Mouse (Mus musculus): ENCODE data around the gene Bach2. TPM values are rescaled to one million over a fixed set of nuclear protein-coding genes. Genes with fewer than 3 reads are reported as not detected.

Gene Bach2
- polyA plus RNA-seq, 1 experiment from 2014 or later: 13.0 TPM

DNA sequence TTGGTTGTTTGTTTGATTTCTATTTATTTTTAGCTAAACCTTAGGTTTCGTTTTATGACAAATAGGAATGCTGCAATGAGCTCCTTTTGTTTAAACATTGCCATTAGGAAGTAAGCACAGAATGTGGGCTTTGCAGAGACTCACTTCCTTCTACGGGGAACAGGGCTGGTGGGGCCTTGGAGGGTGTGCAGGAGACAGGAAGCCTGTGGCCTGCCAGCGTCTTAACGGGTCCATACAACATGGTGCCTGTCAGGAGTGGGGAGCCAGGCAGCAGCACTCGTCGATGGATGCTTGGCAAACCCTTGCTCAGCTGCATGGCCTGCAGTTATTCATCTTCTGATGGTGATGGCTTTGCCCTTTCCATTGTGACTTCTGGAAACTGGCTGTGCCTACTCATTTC lies 41.8 kb downstream of the Bach2 start:
- Histone ChIP-seq H3K4me2 (replicated peaks) (no peak overlapping the region), H3K9me3 (no peaks in the 10 kb centered on the region), H3K27me3 (no peaks in the 10 kb centered on the region), H3K4me3 (no peak overlapping the region), H3K4me1 (peaks cover 12% of the 10 kb centered on the region), H3K27ac (peak overlapping the region; percentile 38; the same call in 1 of the 2 replicates), H3K36me3 (no peaks in the 10 kb centered on the region), H3K9ac (no peak overlapping the region)
- 43% methylated on average over 6 of the region's 6 CpGs for WGBS
- no peak for ATAC-seq (ENCODE audit: insufficient number of reproducible peaks, insufficient read depth, low FRiP score, low TSS enrichment)

DNA sequence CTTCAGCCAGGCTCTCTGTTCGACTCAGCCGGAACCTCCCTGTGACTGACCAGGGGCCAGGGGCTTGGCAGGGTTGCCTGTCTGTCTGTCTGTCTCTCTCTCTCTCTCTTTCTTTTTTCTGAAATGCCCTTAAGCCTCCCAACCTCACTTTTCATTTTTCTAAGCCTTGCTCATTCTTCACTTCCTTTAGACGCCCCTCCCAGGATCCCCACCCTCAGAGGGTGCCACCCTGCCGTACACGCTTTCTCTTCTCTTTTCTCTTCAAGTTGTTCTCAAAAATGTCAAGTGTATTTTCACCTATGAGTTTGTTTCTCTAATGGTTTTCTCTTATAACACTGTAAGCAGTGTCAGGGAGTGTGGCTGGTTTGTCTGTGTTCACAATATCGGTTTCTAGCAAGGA lies 42.7 kb downstream of the Bach2 start:
- ATAC-seq (ENCODE audit: insufficient number of reproducible peaks, insufficient read depth, low FRiP score, low TSS enrichment): no peak
- no peak overlapping the region for H3K4me3 ChIP-seq
- WGBS: 84% methylated on average over 6 of the region's 6 CpGs
- no peak overlapping the region for H3K4me2 ChIP-seq (replicated peaks)
- no peaks in the 10 kb centered on the region for H3K27me3 ChIP-seq
- H3K9me3 ChIP-seq: no peaks in the 10 kb centered on the region
- H3K27ac ChIP-seq: no peak overlapping the region
- no peak overlapping the region for H3K9ac ChIP-seq
- peaks cover 12% of the 10 kb centered on the region for H3K4me1 ChIP-seq
- H3K36me3 ChIP-seq: no peaks in the 10 kb centered on the region

DNA sequence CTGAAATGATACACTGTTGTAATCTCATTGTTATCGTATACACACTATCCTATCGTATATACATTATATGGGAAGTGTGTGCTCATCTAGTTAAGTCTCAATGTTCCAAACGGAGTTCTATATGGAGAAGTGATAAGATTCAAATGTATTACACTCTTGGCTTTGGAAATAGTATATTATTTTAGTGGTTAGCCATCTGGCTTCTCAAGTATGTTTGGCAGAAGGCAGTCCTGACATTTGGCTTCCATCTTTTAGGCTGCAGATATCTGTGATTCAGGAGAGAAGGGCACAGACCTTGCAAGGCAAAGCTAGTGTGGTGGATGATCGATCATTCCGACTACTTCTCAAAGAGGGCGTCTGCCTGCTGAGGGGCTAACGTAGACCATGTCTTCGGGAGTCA lies 47.8 kb downstream of the Bach2 start:
- H3K9ac ChIP-seq: no peak overlapping the region
- WGBS: 80% methylated on average over 8 of the region's 8 CpGs

DNA sequence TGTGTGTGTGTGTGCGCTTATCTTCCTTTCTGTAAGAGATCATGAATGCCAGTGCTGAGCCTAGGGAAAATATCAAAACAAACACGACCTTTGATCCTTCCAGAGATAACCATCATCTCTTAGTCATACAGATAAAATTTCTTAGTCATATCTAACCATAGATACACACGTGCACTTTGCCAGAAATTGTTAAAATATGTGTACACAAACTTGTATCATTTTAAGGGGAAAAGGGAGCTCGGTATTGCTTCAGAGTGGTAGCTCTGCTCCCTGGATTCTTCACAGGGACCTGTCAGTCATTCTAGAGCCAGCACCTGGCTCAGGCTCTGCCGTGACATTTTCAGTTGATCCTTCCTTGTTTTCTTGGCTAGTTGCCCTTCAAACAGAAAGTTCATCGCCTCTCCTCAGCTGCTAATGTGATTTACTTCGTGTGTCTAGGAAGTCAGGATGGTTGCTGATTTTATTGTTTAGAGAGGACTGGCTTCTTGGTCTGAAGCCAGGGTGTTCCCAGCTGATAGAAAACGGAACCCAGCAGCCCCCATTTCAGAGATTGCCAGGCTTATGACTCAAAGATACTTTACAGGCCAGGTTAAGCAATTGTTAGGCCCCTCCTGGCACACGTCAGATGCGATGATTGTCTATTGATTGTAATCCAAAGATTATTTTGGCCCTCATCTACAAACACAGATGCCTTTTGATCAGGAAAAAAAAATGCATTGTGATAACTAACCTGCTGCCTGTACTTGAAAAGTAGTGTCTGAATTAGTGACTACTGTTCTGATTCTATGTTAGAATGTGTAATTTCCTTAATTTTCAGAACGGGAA lies 49.6 kb downstream of the Bach2 start:
- WGBS: 37% methylated on average over 11 of the region's 11 CpGs
- H3K9ac ChIP-seq: no peak overlapping the region
- ATAC-seq (ENCODE audit: insufficient number of reproducible peaks, insufficient read depth, low FRiP score, low TSS enrichment): no peak

More for the DNA sequence above, 47.8 kb downstream of the Bach2 start:
- Histone ChIP-seq H3K36me3 (no peaks in the 10 kb centered on the region), H3K27ac (no peak overlapping the region), H3K4me3 (no peak overlapping the region), H3K9me3 (no peaks in the 10 kb centered on the region), H3K4me1 (peaks cover 35% of the 10 kb centered on the region), H3K27me3 (no peaks in the 10 kb centered on the region), H3K4me2 (replicated peaks) (no peak overlapping the region)
- ATAC-seq (ENCODE audit: insufficient number of reproducible peaks, insufficient read depth, low FRiP score, low TSS enrichment): no peak

DNA sequence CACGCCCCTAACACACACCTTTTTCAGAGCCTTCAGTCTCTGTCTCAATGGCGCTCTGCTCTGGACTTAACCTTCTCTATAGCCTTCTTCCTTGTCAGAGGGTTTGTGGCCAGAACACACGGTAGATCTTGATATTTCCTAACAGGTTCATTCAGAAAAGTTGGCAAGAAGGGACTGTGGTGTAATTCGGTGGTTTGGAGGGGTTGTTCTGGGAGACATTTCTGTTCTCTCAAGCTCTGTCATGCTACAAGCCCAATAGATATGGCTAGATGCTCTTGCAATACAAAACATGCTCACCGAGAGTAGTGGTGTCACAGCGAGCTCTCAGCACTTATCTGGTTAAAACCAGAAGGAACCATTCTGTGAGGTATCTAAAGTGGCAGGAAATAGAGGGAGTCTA lies 51.2 kb downstream of the Bach2 start:
- H3K4me2 ChIP-seq (replicated peaks): no peak overlapping the region
- no peak overlapping the region for H3K4me3 ChIP-seq
- H3K36me3 ChIP-seq: no peaks in the 10 kb centered on the region
- no peaks in the 10 kb centered on the region for H3K9me3 ChIP-seq
- H3K9ac ChIP-seq: no peak overlapping the region
- H3K27me3 ChIP-seq: no peaks in the 10 kb centered on the region
- 67% methylated on average over 6 of the region's 6 CpGs for WGBS
- H3K27ac ChIP-seq: no peak overlapping the region
- peaks cover 56% of the 10 kb centered on the region for H3K4me1 ChIP-seq
- ATAC-seq (ENCODE audit: insufficient number of reproducible peaks, insufficient read depth, low FRiP score, low TSS enrichment): no peak

More for the DNA sequence above, 49.6 kb downstream of the Bach2 start:
- Histone ChIP-seq H3K9me3 (no peaks in the 10 kb centered on the region), H3K27ac (0 out of 2 replicates have a peak overlapping the region, but pooled peaks have one; percentile 3), H3K4me2 (replicated peaks) (no peak overlapping the region), H3K36me3 (no peaks in the 10 kb centered on the region), H3K4me3 (no peak overlapping the region), H3K4me1 (peaks cover 45% of the 10 kb centered on the region), H3K27me3 (no peaks in the 10 kb centered on the region)

DNA sequence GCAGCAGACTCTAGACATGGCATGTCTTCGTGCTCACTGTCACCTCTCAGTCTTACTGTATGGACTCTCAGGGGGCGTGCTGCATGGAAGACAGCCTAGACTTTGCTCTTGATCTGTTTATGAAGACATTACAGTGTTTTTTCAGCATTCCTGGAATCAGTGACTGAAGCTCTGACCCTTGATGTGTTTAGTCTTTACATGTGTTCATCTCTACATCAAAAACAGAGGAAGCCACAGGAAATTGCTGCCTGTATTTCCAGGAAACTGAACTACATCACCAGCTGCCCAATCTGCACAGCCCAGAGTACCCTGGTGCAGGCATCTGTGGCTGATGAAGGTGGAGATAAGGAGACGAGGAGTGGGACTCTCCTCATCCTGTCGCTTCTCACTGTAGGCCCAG lies 52.8 kb downstream of the Bach2 start:
- Histone ChIP-seq H3K9ac (no peak overlapping the region), H3K27ac (no peak overlapping the region), H3K4me3 (no peak overlapping the region), H3K27me3 (no peaks in the 10 kb centered on the region), H3K9me3 (no peaks in the 10 kb centered on the region), H3K4me1 (peaks cover 57% of the 10 kb centered on the region), H3K4me2 (replicated peaks) (no peak overlapping the region), H3K36me3 (no peaks in the 10 kb centered on the region)
- WGBS: 77% methylated on average over 4 of the region's 4 CpGs
- no peak for ATAC-seq (ENCODE audit: insufficient number of reproducible peaks, insufficient read depth, low FRiP score, low TSS enrichment)

DNA sequence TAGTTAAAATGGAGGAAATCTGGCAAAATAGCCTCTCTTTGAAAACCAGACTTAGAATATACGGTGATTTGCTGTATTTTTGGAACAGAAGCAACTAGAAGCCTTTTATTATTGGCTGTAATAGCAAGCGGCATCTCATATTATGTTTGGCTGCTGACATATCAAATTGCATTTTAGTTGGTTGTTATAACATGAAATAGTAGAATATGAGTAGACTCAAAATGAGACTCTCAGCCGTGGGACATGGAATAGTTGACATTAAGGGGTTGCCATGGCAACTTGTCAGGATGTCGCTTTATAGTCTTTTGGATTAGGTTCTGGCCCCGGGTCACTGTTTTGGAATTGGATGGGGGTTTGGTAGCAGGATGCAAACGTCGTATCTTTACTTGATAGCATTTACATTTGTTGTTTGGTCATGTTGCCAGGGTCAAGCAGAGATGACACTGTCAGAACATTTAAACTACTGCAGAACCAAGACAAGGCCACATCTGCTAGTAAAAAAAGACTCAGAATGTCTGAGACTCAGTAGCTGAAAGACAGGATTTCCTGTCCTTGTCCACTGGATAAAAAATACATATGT lies 55.2 kb downstream of the Bach2 start:
- Histone ChIP-seq H3K27ac (0 out of 2 replicates have a peak overlapping the region, but pooled peaks have one; percentile 36), H3K4me1 (peaks cover 55% of the 10 kb centered on the region), H3K36me3 (no peaks in the 10 kb centered on the region), H3K9me3 (no peaks in the 10 kb centered on the region), H3K27me3 (no peaks in the 10 kb centered on the region), H3K9ac (no peak overlapping the region), H3K4me3 (no peak overlapping the region), H3K4me2 (replicated peaks) (no peak overlapping the region)
- WGBS: 38% methylated on average over 7 of the region's 7 CpGs
- ATAC-seq (ENCODE audit: insufficient number of reproducible peaks, insufficient read depth, low FRiP score, low TSS enrichment): no peak

DNA sequence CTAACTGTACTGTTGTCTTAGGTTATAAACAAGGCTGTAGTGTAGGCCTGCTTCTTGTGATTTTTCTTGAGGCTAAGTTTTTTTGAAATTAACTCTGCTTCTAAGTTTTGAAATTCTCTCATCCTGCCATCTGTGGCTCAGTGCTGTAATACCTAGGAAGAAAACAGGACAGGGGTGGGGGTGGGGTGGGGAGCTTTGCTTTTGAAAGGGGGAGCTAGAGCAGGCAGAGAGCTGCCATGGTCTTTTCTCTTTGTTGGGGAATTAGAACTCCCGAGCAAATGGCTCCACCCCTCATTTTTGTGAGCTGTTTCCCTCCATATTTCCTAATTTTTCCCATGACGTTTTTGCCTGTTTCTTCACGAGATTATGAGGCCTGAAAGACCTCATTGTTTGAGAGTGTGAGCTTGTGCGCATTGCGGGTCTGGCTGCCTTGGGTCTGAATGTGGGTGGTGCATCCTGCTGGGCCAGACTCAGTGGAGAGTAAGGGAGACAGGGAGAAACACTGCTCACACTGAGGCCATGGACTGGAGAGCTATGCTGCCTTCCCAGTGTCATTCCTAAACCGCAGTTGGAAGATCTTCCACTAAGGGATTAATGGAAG lies 58.6 kb downstream of the Bach2 start:
- H3K27ac ChIP-seq: peak overlapping the region; percentile 64
- H3K4me3 ChIP-seq: no peak overlapping the region
- H3K9ac ChIP-seq: no peak overlapping the region
- H3K4me2 ChIP-seq (replicated peaks): no peak overlapping the region
- 12% methylated on average over 6 of the region's 6 CpGs for WGBS
- peaks cover 60% of the 10 kb centered on the region for H3K4me1 ChIP-seq
- no peaks in the 10 kb centered on the region for H3K36me3 ChIP-seq
- no peaks in the 10 kb centered on the region for H3K27me3 ChIP-seq
- ATAC-seq (ENCODE audit: insufficient number of reproducible peaks, insufficient read depth, low FRiP score, low TSS enrichment): no peak
- H3K9me3 ChIP-seq: no peaks in the 10 kb centered on the region

DNA sequence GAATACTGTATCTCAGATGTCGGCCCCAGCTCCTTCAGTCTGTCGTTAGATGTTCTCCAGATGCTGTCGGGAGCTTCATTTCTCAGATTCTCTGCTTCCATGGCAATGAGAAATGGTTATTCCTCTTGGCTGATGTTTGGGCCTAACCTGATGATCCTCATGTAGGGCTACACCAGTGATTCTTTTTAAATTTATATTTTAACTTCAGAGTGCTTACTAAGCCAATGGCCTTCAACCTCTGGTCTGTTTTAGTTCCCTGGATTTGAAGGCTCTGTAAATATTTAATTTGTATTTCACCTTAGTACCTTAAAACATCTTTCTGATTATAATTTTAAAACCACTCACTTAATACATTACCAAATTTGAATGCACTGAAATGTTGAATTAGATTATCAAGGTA lies 60.6 kb downstream of the Bach2 start:
- 38% methylated on average over 3 of the region's 3 CpGs for WGBS
- Histone ChIP-seq H3K27ac (no peak overlapping the region), H3K9me3 (no peaks in the 10 kb centered on the region), H3K27me3 (no peaks in the 10 kb centered on the region), H3K4me3 (no peak overlapping the region), H3K36me3 (no peaks in the 10 kb centered on the region), H3K9ac (no peak overlapping the region), H3K4me1 (peaks cover 61% of the 10 kb centered on the region), H3K4me2 (replicated peaks) (no peak overlapping the region)
- ATAC-seq (ENCODE audit: insufficient number of reproducible peaks, insufficient read depth, low FRiP score, low TSS enrichment): no peak

DNA sequence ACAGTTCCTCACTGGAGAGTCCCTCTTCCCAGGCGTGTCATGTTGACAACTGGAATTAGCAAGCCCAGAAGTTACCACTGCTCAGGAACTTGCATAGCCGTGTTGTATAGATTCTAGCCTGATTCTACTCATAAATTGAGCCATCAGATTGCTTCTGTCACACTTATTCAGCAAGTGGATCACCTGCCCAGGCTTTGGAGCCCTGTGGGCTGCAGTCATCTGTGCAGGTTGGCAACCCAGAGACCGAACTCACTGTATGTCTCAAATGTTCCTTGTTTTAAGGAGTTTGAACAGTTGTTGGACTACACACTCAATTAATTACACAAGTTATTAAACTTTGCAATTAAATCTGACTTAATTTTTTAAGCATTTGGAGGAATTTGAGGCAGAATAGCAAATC lies 61.4 kb downstream of the Bach2 start:
- H3K27ac ChIP-seq: no peak overlapping the region
- ATAC-seq (ENCODE audit: insufficient number of reproducible peaks, insufficient read depth, low FRiP score, low TSS enrichment): no peak
- no peak overlapping the region for H3K9ac ChIP-seq
- no peak overlapping the region for H3K4me2 ChIP-seq (replicated peaks)
- no peaks in the 10 kb centered on the region for H3K9me3 ChIP-seq
- H3K4me3 ChIP-seq: no peak overlapping the region
- peaks cover 67% of the 10 kb centered on the region for H3K4me1 ChIP-seq
- no peaks in the 10 kb centered on the region for H3K27me3 ChIP-seq
- H3K36me3 ChIP-seq: no peaks in the 10 kb centered on the region
- 82% methylated on average over 3 of the region's 3 CpGs for WGBS

DNA sequence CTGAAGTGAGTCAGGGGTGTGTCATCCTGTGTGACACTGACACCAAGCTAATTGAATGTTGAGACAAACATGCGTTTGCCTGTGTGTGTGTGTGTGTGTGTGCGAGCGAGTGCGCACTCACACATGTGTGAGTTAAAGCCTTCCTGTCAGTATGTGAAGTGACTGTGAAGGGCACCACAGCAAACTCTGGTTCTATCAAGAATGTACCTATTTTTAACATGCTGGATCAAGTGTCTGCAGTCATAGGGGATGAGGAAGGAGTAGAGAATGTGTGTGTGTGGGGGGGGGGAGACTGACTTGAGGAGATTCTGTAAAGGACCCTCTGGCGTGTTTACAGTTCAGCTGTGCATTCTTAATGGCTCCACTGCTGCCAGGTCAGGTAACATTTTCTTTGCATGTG lies 64.1 kb downstream of the Bach2 start:
- Histone ChIP-seq H3K27ac (peak overlapping the region; percentile 97), H3K4me2 (replicated peaks) (peak overlapping the region; percentile 54), H3K9ac (no peak overlapping the region), H3K9me3 (no peaks in the 10 kb centered on the region), H3K27me3 (no peaks in the 10 kb centered on the region), H3K4me3 (no peak overlapping the region), H3K36me3 (no peaks in the 10 kb centered on the region), H3K4me1 (peaks cover 73% of the 10 kb centered on the region)
- peak; percentile 75; the same call in 1 of the 2 replicates for ATAC-seq (ENCODE audit: insufficient number of reproducible peaks, insufficient read depth, low FRiP score, low TSS enrichment)
- 21% methylated on average over 5 of the region's 5 CpGs for WGBS

DNA sequence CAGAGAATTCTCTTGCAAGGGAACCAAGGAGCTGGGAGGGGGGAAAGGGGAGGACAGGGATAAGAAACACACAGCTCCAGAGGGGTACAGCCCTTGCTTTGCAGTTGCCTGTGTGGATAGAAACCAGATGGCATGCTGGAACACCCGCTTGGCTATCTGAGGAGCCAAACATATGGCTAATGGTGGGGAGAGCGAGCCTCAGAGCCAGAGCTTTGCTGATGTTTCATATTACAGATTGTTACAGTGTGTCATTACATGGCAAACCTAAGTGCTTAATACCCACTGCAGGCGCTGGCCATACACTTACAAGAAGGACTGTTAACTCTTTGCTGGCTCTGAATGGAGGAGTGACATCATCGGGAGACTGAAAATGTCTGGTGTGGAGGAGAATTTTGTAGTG lies 64.5 kb downstream of the Bach2 start:
- Histone ChIP-seq H3K9me3 (no peaks in the 10 kb centered on the region), H3K27ac (peak overlapping the region; percentile 97), H3K4me3 (no peak overlapping the region), H3K4me2 (replicated peaks) (peak overlapping the region; percentile 54), H3K36me3 (no peaks in the 10 kb centered on the region), H3K27me3 (no peaks in the 10 kb centered on the region), H3K9ac (no peak overlapping the region), H3K4me1 (peaks cover 73% of the 10 kb centered on the region)
- 5% methylated on average over 4 of the region's 4 CpGs for WGBS
- peak; percentile 85 for ATAC-seq (ENCODE audit: insufficient number of reproducible peaks, insufficient read depth, low FRiP score, low TSS enrichment)

All from embryonic facial prominence, embryonic 12.5 days (tissue).